ENCODE assay signal across 34 mouse cellular contexts in genomic region chr5:103795121-103795520, GRCm38 (mm10).
"Had no signal": no experiment of that assay in that cellular context is flagged by ENCODE, and none has a peak within 500 bp of the region (broad histone marks: within the 10 kb centered on the region; RNA-seq: fewer than 3 reads in every experiment).

No protein-coding gene starts in this region.

- H3K4me2 ChIP-seq: heart, embryonic 11.5 days; heart, embryonic 12.5 days; heart, embryonic 13.5 days; heart, embryonic 15.5 days; hindbrain, embryonic 12.5 days; hindbrain, embryonic 13.5 days; hindbrain, embryonic 14.5 days; hindbrain, embryonic 15.5 days; intestine, embryonic 15.5 days; kidney, embryonic 15.5 days had no signal

- H3K4me3 ChIP-seq: heart, embryonic 12.5 days; heart, embryonic 13.5 days; heart, embryonic 15.5 days; hindbrain, embryonic 10.5 days; hindbrain, embryonic 12.5 days; hindbrain, embryonic 13.5 days; hindbrain, embryonic 15.5 days; intestine, embryonic 15.5 days; kidney, embryonic 15.5 days; layer of hippocampus, adult 2 months; left cerebral cortex, adult 2 months had no signal

- H3K27me3 ChIP-seq: heart, embryonic 12.5 days; heart, embryonic 13.5 days; heart, embryonic 15.5 days; hindbrain, embryonic 12.5 days; hindbrain, embryonic 13.5 days; hindbrain, embryonic 15.5 days; intestine, embryonic 15.5 days; kidney, embryonic 15.5 days had no signal

- H3K36me3 ChIP-seq: heart, embryonic 15.5 days; hindbrain, embryonic 12.5 days; hindbrain, embryonic 13.5 days; hindbrain, embryonic 15.5 days; intestine, embryonic 15.5 days had no signal

- ATAC-seq: hindbrain, embryonic 16.5 days; hindbrain, postnatal 0 days; inflammation-experienced regulatory T-cells, adult 6 months; intestine, embryonic 15.5 days; intestine, embryonic 16.5 days; intestine, postnatal 0 days had no signal

- DNase-seq: heart, postnatal 10 days; heart, postnatal 14 days; heart, postnatal 36 days; heart, postnatal 4 days; kidney, adult 11 months; kidney, adult 18-20 months; kidney, adult 2 months; kidney, adult 8-10 months; kidney, adult 9 months; kidney, postnatal 10 days; kidney, postnatal 14 days; kidney, postnatal 36 days; kidney, postnatal 4 days; layer of hippocampus, adult 9-11 months; layer of hippocampus, postnatal 36 days had no signal

- H3K9ac ChIP-seq: heart, embryonic 12.5 days; heart, embryonic 13.5 days; heart, embryonic 15.5 days; hindbrain, embryonic 12.5 days; hindbrain, embryonic 13.5 days; hindbrain, embryonic 14.5 days; hindbrain, embryonic 15.5 days; intestine, embryonic 15.5 days; kidney, embryonic 15.5 days had no signal

- H3K9me3 ChIP-seq: heart, embryonic 12.5 days; heart, embryonic 13.5 days; heart, embryonic 15.5 days; hindbrain, embryonic 10.5 days; hindbrain, embryonic 12.5 days; hindbrain, embryonic 13.5 days; hindbrain, embryonic 15.5 days; intestine, embryonic 15.5 days; kidney, embryonic 15.5 days had no signal

- H3K27ac ChIP-seq: heart, embryonic 13.5 days; heart, embryonic 15.5 days; hindbrain, embryonic 10.5 days; hindbrain, embryonic 12.5 days; hindbrain, embryonic 13.5 days; hindbrain, embryonic 14.5 days; hindbrain, embryonic 15.5 days; hindbrain, postnatal 0 days; intestine, embryonic 15.5 days; kidney, embryonic 15.5 days; kidney, postnatal 0 days; left cerebral cortex, adult 2 months had no signal

- H3K4me1 ChIP-seq: intestine, embryonic 15.5 days had no signal
